Mouse (Mus musculus): ENCODE data around the gene Vmn1r61.

Vmn1r61 gene

GRCm38 (mm10) chr7:5613195-5613594 is at the start of gene Vmn1r61:
TSS of gene Vmn1r61 (minus strand) at chr7:5613295.
- DNase-seq (ENCODE audit: low read depth, low spot score), result no peak

Measured in R1 (cell line).